Mouse (Mus musculus): Measurements from ENCODE around the gene Lrch4. TPM values are rescaled to one million over a fixed set of nuclear protein-coding genes. Genes with fewer than 3 reads are reported as not detected.

Lrch4 gene
- polyA plus RNA-seq, 1 experiment from 2014 or later, result 50.7 TPM

DNA sequence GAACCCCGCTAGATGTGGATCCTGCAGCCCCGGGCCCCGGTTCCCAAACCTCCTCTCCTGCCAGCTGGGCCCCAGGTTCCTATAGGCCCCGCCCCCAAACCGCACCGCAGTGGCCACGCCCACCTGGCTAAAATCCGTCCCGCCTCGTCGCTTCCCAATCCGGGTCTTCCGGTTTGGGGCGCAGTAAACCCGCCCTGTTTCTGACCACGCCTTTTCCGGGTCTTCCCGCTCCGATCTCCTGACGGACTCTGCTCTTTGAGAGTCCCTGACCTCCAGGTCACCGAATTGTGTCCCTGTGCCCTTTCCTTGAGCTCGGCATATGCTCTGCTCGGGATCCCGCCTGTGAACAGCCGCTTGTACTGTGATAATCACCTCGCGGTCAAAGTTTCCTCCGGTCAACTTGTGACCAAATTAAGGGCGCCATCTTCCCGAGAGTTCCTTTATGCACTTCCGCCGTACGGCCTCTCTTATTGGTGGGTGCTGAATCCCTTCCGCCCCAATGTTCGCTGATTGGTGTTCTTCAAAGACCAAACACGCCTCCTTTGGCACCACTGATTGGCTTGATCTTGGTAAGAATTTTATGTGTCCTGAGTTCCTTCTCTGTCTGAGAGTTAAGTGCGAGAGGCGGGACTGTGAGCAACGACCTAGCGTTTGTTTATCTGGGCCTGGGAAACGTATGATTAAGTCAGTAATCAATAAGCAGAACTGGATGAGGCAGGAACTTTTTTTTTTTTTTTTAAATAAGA, 28.1 kb upstream of the Lrch4 start, which contains the start of gene Mospd3:
TSS of gene Mospd3 (minus strand) at position 440 of the 746 bp plus-strand sequence.
- ATAC-seq, result peak; percentile 97
- under 1% methylated on average over 41 of the region's 41 CpGs for WGBS
- peak within 1 kb of the TSS; percentile 70 for H3K9ac ChIP-seq (replicated peaks; ENCODE audit: low read depth)

DNA sequence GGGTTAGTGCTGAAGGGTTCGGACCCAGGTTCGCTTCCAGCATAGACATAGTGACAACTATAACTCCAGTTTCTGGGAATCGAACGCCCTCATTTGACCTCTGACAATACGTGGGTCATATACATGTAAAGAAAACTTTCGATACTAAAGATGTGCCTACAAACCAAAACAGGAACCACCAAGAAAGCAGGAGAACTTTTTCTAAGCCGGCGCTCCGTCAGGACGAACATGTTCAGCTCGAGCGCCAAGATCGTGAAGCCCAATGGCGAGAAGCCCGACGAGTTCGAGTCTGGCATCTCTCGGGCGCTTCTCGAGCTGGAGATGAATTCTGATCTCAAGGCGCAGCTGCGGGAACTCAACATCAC, 27.6 kb upstream of the Lrch4 start:
- no peak for ATAC-seq
- Histone ChIP-seq H3K9me3 (ENCODE audit: low read length) (no peaks in the 10 kb centered on the region), H3K4me2 (replicated peaks; ENCODE audit: low read depth, low read length) (peak overlapping the region; percentile 61), H3K4me1 (ENCODE audit: insufficient read depth, low read depth, low read length) (peaks cover 5% of the 10 kb centered on the region), H3K27ac (ENCODE audit: low read length) (peak overlapping the region; percentile 47), H3K36me3 (ENCODE audit: insufficient read depth, low read length) (no peaks in the 10 kb centered on the region), H3K4me3 (ENCODE audit: low read depth, low read length) (peak overlapping the region; percentile 75), H3K27me3 (replicated peaks; ENCODE audit: insufficient read depth, low read length) (no peaks in the 10 kb centered on the region), H3K9ac (replicated peaks; ENCODE audit: low read depth) (0 out of 2 replicates have a peak overlapping the region, but pooled peaks have one; percentile 39)
- under 1% methylated on average over 22 of the region's 22 CpGs for WGBS
- TF ChIP-seq EP300 (IDR thresholded peaks at IDR 0.05), result no peak
- no peak for TF ChIP-seq CTCF (IDR thresholded peaks at IDR 0.05)
- peak; percentile 53 for DNase-seq (ENCODE audit: low spot score)

More for the DNA sequence above, 28.1 kb upstream of the Lrch4 start, which contains the start of gene Mospd3:
- Histone ChIP-seq H3K36me3 (ENCODE audit: insufficient read depth, low read length) (no peaks in the 10 kb centered on the region), H3K27me3 (replicated peaks; ENCODE audit: insufficient read depth, low read length) (no peaks in the 10 kb centered on the region), H3K4me3 (ENCODE audit: low read depth, low read length) (peak within 1 kb of the TSS; percentile 75), H3K4me1 (ENCODE audit: insufficient read depth, low read depth, low read length) (peaks cover 5% of the 10 kb centered on the region), H3K27ac (ENCODE audit: low read length) (peak within 1 kb of the TSS; percentile 92), H3K4me2 (replicated peaks; ENCODE audit: low read depth, low read length) (peak within 1 kb of the TSS; percentile 93), H3K9me3 (ENCODE audit: low read length) (no peaks in the 10 kb centered on the region)
- TF ChIP-seq EP300 (IDR thresholded peaks at IDR 0.05) (peak; percentile 83; the same call in 1 of the 2 replicates), CTCF (IDR thresholded peaks at IDR 0.05) (no peak)
- DNase-seq (ENCODE audit: low spot score), result peak; percentile 100

DNA sequence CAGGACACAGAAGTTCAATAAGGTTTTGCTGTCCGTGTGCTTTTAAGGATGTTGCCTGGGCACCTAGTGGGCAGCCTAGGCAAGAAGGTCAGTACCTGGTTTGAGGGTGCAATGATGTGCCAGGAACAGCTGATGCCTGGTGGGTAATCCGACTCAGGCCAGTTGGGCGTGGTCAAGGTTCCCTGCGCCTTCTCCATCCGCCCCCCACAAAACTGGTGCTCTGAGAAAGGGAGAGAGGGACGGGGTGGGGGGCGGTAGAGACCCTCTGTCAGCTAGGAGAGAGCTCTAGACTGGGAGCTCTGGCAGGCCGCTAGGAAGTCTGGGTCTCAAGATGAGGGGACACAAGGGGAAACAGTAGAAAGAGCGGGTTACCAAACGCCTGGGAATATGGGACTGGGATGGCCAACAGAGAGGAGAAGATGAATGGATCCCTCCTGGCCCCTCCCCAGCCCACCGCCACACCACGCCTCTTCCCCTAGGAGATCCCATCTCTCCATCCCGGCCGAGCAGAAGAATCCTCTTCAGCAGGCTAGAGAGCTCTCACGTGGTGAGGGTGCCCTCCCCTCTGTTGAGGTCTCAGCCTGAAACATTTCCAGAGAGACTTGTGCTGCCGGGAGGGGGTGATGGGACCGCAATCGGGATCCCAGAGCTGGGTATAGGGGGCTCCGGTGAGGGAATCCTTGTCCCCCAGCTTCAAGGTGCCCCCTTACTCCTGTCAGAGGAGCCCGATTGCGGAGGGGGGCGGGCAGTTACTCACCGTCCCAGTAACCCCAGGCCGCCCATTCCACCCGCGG, 20.9 kb upstream of the Lrch4 start:
- 33% methylated on average over 25 of the region's 26 CpGs for WGBS
- Histone ChIP-seq H3K27me3 (replicated peaks; ENCODE audit: insufficient read depth, low read length) (no peaks in the 10 kb centered on the region), H3K4me1 (ENCODE audit: insufficient read depth, low read depth, low read length) (peaks cover 24% of the 10 kb centered on the region; the same call in 1 of the 2 replicates), H3K4me3 (ENCODE audit: low read depth, low read length) (no peak overlapping the region), H3K36me3 (ENCODE audit: insufficient read depth, low read length) (no peaks in the 10 kb centered on the region), H3K9me3 (ENCODE audit: low read length) (no peaks in the 10 kb centered on the region), H3K9ac (replicated peaks; ENCODE audit: low read depth) (0 out of 2 replicates have a peak overlapping the region, but pooled peaks have one; percentile 26), H3K27ac (ENCODE audit: low read length) (no peak overlapping the region), H3K4me2 (replicated peaks; ENCODE audit: low read depth, low read length) (peak overlapping the region; percentile 46)
- no peak for DNase-seq (ENCODE audit: low spot score)
- no peak for ATAC-seq
- no peak for TF ChIP-seq CTCF (IDR thresholded peaks at IDR 0.05)
- TF ChIP-seq EP300 (IDR thresholded peaks at IDR 0.05), result no peak

DNA sequence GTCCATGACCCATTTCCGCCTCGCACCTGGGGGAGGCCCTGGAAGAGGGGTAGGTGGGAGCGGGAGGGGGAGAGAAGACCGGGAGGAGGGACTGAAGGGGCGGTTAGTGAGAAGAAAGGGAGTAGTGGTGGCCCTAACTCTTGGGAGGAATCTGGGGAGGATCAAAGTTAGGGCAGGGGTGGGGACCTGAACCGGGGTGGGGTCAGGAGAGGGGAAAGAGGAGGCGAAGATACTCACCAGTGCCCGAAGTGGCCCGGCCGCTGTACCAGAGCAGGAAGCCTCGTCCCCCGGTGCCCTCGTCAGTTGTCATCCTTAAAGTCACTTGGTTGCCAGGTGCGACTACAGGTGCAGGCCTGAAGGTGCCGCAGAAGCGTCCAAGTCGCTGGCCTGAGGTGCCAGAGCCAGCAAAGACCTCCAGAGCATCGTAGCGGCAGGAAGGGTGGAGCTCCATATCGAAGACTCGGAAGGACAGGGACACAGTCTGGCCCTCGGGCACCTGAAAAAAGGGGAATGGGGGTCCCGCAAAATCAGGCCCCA, 20.2 kb upstream of the Lrch4 start:
- Histone ChIP-seq H3K27ac (ENCODE audit: low read length) (no peak overlapping the region), H3K9me3 (ENCODE audit: low read length) (no peaks in the 10 kb centered on the region), H3K27me3 (replicated peaks; ENCODE audit: insufficient read depth, low read length) (no peaks in the 10 kb centered on the region), H3K4me3 (ENCODE audit: low read depth, low read length) (no peak overlapping the region), H3K4me2 (replicated peaks; ENCODE audit: low read depth, low read length) (peak overlapping the region; percentile 46), H3K36me3 (ENCODE audit: insufficient read depth, low read length) (no peaks in the 10 kb centered on the region), H3K4me1 (ENCODE audit: insufficient read depth, low read depth, low read length) (peaks cover 24% of the 10 kb centered on the region; the same call in 1 of the 2 replicates), H3K9ac (replicated peaks; ENCODE audit: low read depth) (0 out of 2 replicates have a peak overlapping the region, but pooled peaks have one; percentile 26)
- WGBS, result 29% methylated on average over 22 of the region's 23 CpGs
- DNase-seq (ENCODE audit: low spot score), result peak; percentile 32
- no peak for ATAC-seq
- TF ChIP-seq CTCF (IDR thresholded peaks at IDR 0.05) (peak; percentile 45), EP300 (IDR thresholded peaks at IDR 0.05) (no peak)

DNA sequence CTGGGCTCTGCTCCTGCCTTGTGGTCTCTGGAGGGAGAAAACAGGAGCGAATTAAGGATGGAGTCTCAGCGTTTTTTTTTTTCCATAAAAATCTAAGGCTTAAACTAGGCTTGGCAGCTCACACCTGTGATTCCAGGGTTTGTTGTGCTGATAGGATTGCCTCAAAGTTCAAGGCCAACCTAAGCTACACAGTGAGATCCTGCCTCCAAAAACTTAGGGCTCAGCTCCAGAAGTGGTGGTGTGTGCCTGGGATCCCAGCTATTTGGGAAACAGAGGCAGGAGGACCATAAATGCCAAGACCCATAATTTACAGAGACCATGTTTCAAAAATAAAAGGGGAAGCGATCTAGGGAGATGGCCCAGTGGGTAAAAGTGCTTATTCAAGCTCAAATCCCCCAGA, 19.6 kb upstream of the Lrch4 start:
- Histone ChIP-seq H3K36me3 (ENCODE audit: insufficient read depth, low read length) (no peaks in the 10 kb centered on the region), H3K4me2 (replicated peaks; ENCODE audit: low read depth, low read length) (no peak overlapping the region), H3K27me3 (replicated peaks; ENCODE audit: insufficient read depth, low read length) (no peaks in the 10 kb centered on the region), H3K27ac (ENCODE audit: low read length) (no peak overlapping the region), H3K9me3 (ENCODE audit: low read length) (no peaks in the 10 kb centered on the region), H3K4me3 (ENCODE audit: low read depth, low read length) (no peak overlapping the region), H3K9ac (replicated peaks; ENCODE audit: low read depth) (no peak overlapping the region), H3K4me1 (ENCODE audit: insufficient read depth, low read depth, low read length) (peaks cover 24% of the 10 kb centered on the region; the same call in 1 of the 2 replicates)
- DNase-seq (ENCODE audit: low spot score) (no peak), ATAC-seq (no peak)
- 76% methylated on average over 3 of the region's 3 CpGs for WGBS
- TF ChIP-seq CTCF (IDR thresholded peaks at IDR 0.05) (no peak), EP300 (IDR thresholded peaks at IDR 0.05) (no peak)

DNA sequence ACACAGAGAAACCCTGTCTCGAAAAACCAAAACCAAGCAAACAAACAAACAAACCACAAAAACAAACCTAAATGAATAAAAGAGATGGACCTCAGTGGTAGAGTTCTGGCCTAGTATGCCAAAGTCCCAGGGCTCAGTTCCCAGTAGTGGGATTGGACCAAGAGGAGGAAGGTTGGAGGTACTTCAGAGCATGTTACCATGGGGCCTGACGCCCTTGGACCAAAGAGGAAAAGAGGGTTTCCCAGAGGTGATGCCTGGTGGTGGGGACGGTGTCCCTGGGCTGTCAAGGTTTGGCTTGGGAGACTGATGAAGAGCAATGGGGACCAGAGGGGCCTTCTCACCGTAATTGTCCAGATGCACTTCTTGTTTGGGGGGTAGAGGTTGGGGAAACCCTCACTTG, 18.9 kb upstream of the Lrch4 start:
- no peak for DNase-seq (ENCODE audit: low spot score)

More for the DNA sequence above, 18.9 kb upstream of the Lrch4 start:
- Histone ChIP-seq H3K36me3 (ENCODE audit: insufficient read depth, low read length) (no peaks in the 10 kb centered on the region), H3K27me3 (replicated peaks; ENCODE audit: insufficient read depth, low read length) (no peaks in the 10 kb centered on the region), H3K4me2 (replicated peaks; ENCODE audit: low read depth, low read length) (peak overlapping the region; percentile 42), H3K4me1 (ENCODE audit: insufficient read depth, low read depth, low read length) (peaks cover 24% of the 10 kb centered on the region; the same call in 1 of the 2 replicates), H3K9me3 (ENCODE audit: low read length) (no peaks in the 10 kb centered on the region), H3K4me3 (ENCODE audit: low read depth, low read length) (0 out of 2 replicates have a peak overlapping the region, but pooled peaks have one; percentile 20), H3K9ac (replicated peaks; ENCODE audit: low read depth) (no peak overlapping the region; the same call in 1 of the 2 replicates), H3K27ac (ENCODE audit: low read length) (peak overlapping the region; percentile 84; the same call in 1 of the 2 replicates)
- no peak for ATAC-seq
- no peak for TF ChIP-seq EP300 (IDR thresholded peaks at IDR 0.05)
- TF ChIP-seq CTCF (IDR thresholded peaks at IDR 0.05), result no peak
- WGBS, result 48% methylated on average over 4 of the region's 4 CpGs
